Mouse (Mus musculus) heart, postnatal 4 days (tissue): Measurements from ENCODE around the gene Ube2cbp. TPM values are rescaled to one million over a fixed set of nuclear protein-coding genes. Genes with fewer than 3 reads are reported as not detected.

Experiments used
- DNase-seq: peaks from one replicate; pipeline ENCODE4 v3.0.0; 2021
- total RNA-seq, 2 experiments: library from RNA; stranded (reverse); gene quantifications; 2 replicates each; pipeline ENCODE4 v1.2.3; 2021

The Ube2cbp gene
- 1 to 10 TPM; 2.6 to 2.9 TPM for total RNA-seq

GRCm38 (mm10) chr9:86464151-86465105 is at the start of gene Ube2cbp:
Ube2cbp (minus strand) TSS chr9:86464950.
- DNase-seq, result peak; percentile 89

- DNase-seq, result no peak
Measured at GRCm38 (mm10) chr9:86514390-86514789, 49.6 kb upstream of the Ube2cbp start.

- peak; percentile 8 for DNase-seq
Measured at GRCm38 (mm10) chr9:86513733-86514132, 49.0 kb upstream of the Ube2cbp start.

- no peak for DNase-seq
Measured at GRCm38 (mm10) chr9:86507437-86507836, 42.7 kb upstream of the Ube2cbp start.

GRCm38 (mm10) chr9:86499083-86499482 is 34.3 kb upstream of the Ube2cbp start:
- DNase-seq, result no peak

GRCm38 (mm10) chr9:86496261-86496660 is 31.5 kb upstream of the Ube2cbp start:
- DNase-seq, result no peak

GRCm38 (mm10) chr9:86491740-86492139 is 27.0 kb upstream of the Ube2cbp start:
- DNase-seq, result no peak

GRCm38 (mm10) chr9:86482236-86482635 is 17.5 kb upstream of the Ube2cbp start:
- no peak for DNase-seq

GRCm38 (mm10) chr9:86478414-86479093 is 13.8 kb upstream of the Ube2cbp start:
- DNase-seq, result peak; percentile 28

GRCm38 (mm10) chr9:86476763-86477162 is 12.0 kb upstream of the Ube2cbp start:
- no peak for DNase-seq

- DNase-seq, result no peak
Measured at GRCm38 (mm10) chr9:86475956-86476355, 11.2 kb upstream of the Ube2cbp start.

- DNase-seq, result peak; percentile 95
Measured at GRCm38 (mm10) chr9:86466990-86467870, 2.5 kb upstream of the Ube2cbp start, which contains the start of gene Dop1a. Dop1a (plus strand) TSS chr9:86467154.

GRCm38 (mm10) chr9:86453626-86454025 is 11.1 kb downstream of the Ube2cbp start:
- no peak for DNase-seq

GRCm38 (mm10) chr9:86451617-86452016 is 13.1 kb downstream of the Ube2cbp start:
- peak; percentile 72 for DNase-seq

- DNase-seq, result no peak
Measured at GRCm38 (mm10) chr9:86451094-86451493, 13.7 kb downstream of the Ube2cbp start.

- peak; percentile 84 for DNase-seq
Measured at GRCm38 (mm10) chr9:86449581-86449980, 15.2 kb downstream of the Ube2cbp start.

GRCm38 (mm10) chr9:86447431-86447830 is 17.3 kb downstream of the Ube2cbp start:
- no peak for DNase-seq

- no peak for DNase-seq
Measured at GRCm38 (mm10) chr9:86446847-86447246, 17.9 kb downstream of the Ube2cbp start.

- no peak for DNase-seq
Measured at GRCm38 (mm10) chr9:86442248-86442647, 22.5 kb downstream of the Ube2cbp start.

GRCm38 (mm10) chr9:86438337-86439009 is 26.3 kb downstream of the Ube2cbp start:
- no peak for DNase-seq

GRCm38 (mm10) chr9:86436608-86437007 is 28.1 kb downstream of the Ube2cbp start:
- DNase-seq, result no peak

- DNase-seq, result no peak
Measured at GRCm38 (mm10) chr9:86435510-86435909, 29.2 kb downstream of the Ube2cbp start.
